Mouse (Mus musculus) E14TG2a.4 (cell line): ENCODE measurements around the gene Rnf39.
A peak's percentile ranks its signal among the peaks of the same experiment; 100 is the strongest.

ENCODE experiments used
- H3K27me3 ChIP-seq: 2 replicates; pipeline ENCODE4 v1.6.1; 2014; ENCODE audit warnings: low read length, control low read depth; ENCODE audit not compliant: insufficient read depth
- H3K36me3 ChIP-seq: 2 replicates; pipeline ENCODE4 v1.6.1; 2014; ENCODE audit warnings: low read length, control low read depth; ENCODE audit not compliant: insufficient read depth
- H3K4me1 ChIP-seq: replicated peaks from 2 replicates; pipeline ENCODE4 v1.6.1; 2014; ENCODE audit warnings: low read depth, low read length, control low read depth
- H3K4me3 ChIP-seq: replicated peaks from 2 replicates; pipeline ENCODE4 v1.5.1; 2014; ENCODE audit warnings: mild to moderate bottlenecking, low read length
- H3K9me3 ChIP-seq: 2 replicates; pipeline ENCODE4 v1.6.1; 2014; ENCODE audit warnings: low read length, control low read depth
- CTCF ChIP-seq: conservative IDR thresholded peaks from 2 replicates; pipeline ENCODE4 v1.5.1; 2014; ENCODE audit warnings: low read length
- NANOG ChIP-seq: IDR thresholded peaks from 2 replicates; pipeline ENCODE4 v1.6.1; 2014; ENCODE audit warnings: borderline replicate concordance, low read length, mixed read lengths
- POU5F1 ChIP-seq: IDR thresholded peaks from 2 replicates; pipeline ENCODE4 v1.6.1; 2014; ENCODE audit warnings: low read length, borderline replicate concordance

Gene Rnf39

GRCm38 (mm10) chr17:36942791-36943471, at the start of gene Rnf39:
Gene Rnf39 (plus strand): TSS chr17:36942918.
- Histone ChIP-seq H3K9me3 (no peaks in the 10 kb centered on the region), H3K4me3 (peak within 1 kb of the TSS; percentile 77), H3K4me1 (peaks cover 50% of the 10 kb centered on the region), H3K36me3 (0 out of 2 replicates have a peak, but pooled peaks cover 4% of the 10 kb centered on the region), H3K27me3 (peaks cover 65% of the 10 kb centered on the region)
- TF ChIP-seq CTCF (no peak), POU5F1 (no peak), NANOG (no peak)

- Histone ChIP-seq H3K4me3 (no peak overlapping the region), H3K27me3 (no peaks in the 10 kb centered on the region), H3K36me3 (no peaks in the 10 kb centered on the region), H3K4me1 (peaks cover 27% of the 10 kb centered on the region), H3K9me3 (no peaks in the 10 kb centered on the region)
- TF ChIP-seq NANOG (no peak), CTCF (no peak), POU5F1 (no peak)
These were observed 49.3 kb upstream of the Rnf39 start for GRCm38 (mm10) chr17:36893387-36893786.

GRCm38 (mm10) chr17:36896583-36896982, 46.1 kb upstream of the Rnf39 start:
- Histone ChIP-seq H3K4me3 (no peak overlapping the region), H3K36me3 (no peaks in the 10 kb centered on the region), H3K4me1 (peaks cover 32% of the 10 kb centered on the region), H3K27me3 (no peaks in the 10 kb centered on the region), H3K9me3 (no peaks in the 10 kb centered on the region)
- TF ChIP-seq CTCF (peak; percentile 56), POU5F1 (no peak), NANOG (no peak)

DNA sequence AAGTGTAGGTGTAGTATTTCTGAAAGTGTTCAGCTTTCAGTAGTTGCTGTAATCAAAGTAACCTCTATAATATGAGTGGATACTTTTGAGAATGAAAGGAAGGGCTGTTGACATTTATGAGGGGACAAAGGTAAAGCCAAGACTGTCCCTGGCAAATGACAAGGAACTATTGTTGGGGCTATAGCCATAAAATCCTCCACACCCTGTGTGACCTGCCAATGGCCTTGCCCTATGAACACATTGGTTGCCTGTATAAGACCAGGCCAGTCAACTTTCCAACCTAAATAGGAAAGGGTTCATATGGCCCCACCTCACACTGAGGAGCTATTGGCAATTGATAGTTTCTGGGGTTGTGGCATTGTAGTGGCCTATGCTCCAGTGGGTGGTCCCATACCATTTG, 45.7 kb upstream of the Rnf39 start:
- H3K4me1 ChIP-seq: peaks cover 28% of the 10 kb centered on the region
- H3K9me3 ChIP-seq: no peaks in the 10 kb centered on the region
- H3K4me3 ChIP-seq: no peak overlapping the region
- no peaks in the 10 kb centered on the region for H3K36me3 ChIP-seq
- no peaks in the 10 kb centered on the region for H3K27me3 ChIP-seq
- TF ChIP-seq CTCF (no peak), NANOG (no peak), POU5F1 (no peak)

- TF ChIP-seq POU5F1: no peak
- H3K4me3 ChIP-seq: no peak within 1 kb of the TSS
- peaks cover 24% of the 10 kb centered on the region for H3K4me1 ChIP-seq
- H3K9me3 ChIP-seq: no peaks in the 10 kb centered on the region
- no peaks in the 10 kb centered on the region for H3K27me3 ChIP-seq
- no peaks in the 10 kb centered on the region for H3K36me3 ChIP-seq
These were observed 45.0 kb upstream of the Rnf39 start, which contains the start of gene Trim31 for GRCm38 (mm10) chr17:36897552-36898205. Gene Trim31 (plus strand): TSS chr17:36898118.

- no peaks in the 10 kb centered on the region for H3K36me3 ChIP-seq
These were observed 43.3 kb upstream of the Rnf39 start for GRCm38 (mm10) chr17:36899376-36899775.

GRCm38 (mm10) chr17:36900001-36900400, 42.7 kb upstream of the Rnf39 start:
- Histone ChIP-seq H3K9me3 (no peaks in the 10 kb centered on the region), H3K4me1 (peaks cover 25% of the 10 kb centered on the region), H3K36me3 (no peaks in the 10 kb centered on the region), H3K27me3 (no peaks in the 10 kb centered on the region), H3K4me3 (no peak overlapping the region)
- TF ChIP-seq NANOG (no peak), CTCF (no peak), POU5F1 (no peak)

More at GRCm38 (mm10) chr17:36899376-36899775, 43.3 kb upstream of the Rnf39 start:
- Histone ChIP-seq H3K4me1 (peaks cover 25% of the 10 kb centered on the region), H3K4me3 (no peak overlapping the region), H3K9me3 (no peaks in the 10 kb centered on the region), H3K27me3 (no peaks in the 10 kb centered on the region)
- TF ChIP-seq NANOG (no peak), CTCF (no peak), POU5F1 (no peak)

DNA sequence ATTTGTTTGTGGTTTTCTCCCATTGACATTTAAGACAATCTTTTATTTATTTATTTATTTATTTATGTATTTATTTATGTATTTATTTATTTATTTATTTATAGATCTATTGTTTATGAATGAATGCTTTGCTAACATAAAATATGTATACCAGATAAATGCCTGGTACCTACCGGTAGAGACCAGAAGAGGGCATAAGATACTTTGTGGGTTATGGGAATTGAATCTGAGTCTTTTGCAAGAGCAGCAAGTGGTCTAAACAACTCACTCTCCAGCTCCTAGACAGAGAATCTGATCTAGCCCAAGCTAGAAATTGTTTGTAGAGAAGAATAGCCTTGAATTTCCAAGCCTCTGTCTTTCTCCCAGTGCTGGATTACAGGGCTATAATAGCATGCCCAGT, 42.0 kb upstream of the Rnf39 start:
- no peak for TF ChIP-seq CTCF
- TF ChIP-seq NANOG: no peak
- no peak for TF ChIP-seq POU5F1
- H3K9me3 ChIP-seq: no peaks in the 10 kb centered on the region
- no peak overlapping the region for H3K4me3 ChIP-seq
- peaks cover 25% of the 10 kb centered on the region for H3K4me1 ChIP-seq
- no peaks in the 10 kb centered on the region for H3K27me3 ChIP-seq
- H3K36me3 ChIP-seq: no peaks in the 10 kb centered on the region
